Mouse (Mus musculus) stomach, postnatal 0 days (tissue): ENCODE data around the gene Hist1h3c.

Experiments
- CTCF ChIP-seq: IDR thresholded peaks from 2 replicates; pipeline ENCODE4 v1.5.1; 2016; ENCODE audit warnings: antibody characterized with exemption, low read depth, mild to moderate bottlenecking, moderate library complexity
- EP300 ChIP-seq: optimal IDR thresholded peaks from 2 replicates; pipeline ENCODE3; 2016; ENCODE audit warnings: antibody characterized with exemption

DNA sequence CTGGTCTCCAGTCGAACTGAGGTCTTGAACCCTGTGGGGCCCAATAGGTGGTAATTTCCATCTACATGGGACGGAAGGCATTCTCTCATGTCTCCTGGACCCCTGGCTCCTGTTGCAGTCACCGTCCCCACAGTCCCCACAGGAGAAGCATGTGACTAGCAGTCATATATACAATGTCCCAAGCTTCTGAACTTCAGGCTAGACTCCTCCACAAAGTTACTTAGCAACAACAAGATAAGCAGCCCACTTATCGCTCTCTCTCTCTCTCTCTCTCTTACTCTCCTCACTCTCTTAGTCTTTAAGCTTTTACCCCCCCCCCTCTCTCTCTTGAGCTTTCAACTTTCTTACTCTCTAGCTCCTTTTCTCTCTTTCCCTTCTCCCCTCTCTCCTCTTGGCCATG, 21.2 kb downstream of the Hist1h3c start:
- no peak for TF ChIP-seq CTCF
- no peak for TF ChIP-seq EP300
